Comparison of ENCODE assay signal across 10 mouse cellular contexts in the genomic region with DNA sequence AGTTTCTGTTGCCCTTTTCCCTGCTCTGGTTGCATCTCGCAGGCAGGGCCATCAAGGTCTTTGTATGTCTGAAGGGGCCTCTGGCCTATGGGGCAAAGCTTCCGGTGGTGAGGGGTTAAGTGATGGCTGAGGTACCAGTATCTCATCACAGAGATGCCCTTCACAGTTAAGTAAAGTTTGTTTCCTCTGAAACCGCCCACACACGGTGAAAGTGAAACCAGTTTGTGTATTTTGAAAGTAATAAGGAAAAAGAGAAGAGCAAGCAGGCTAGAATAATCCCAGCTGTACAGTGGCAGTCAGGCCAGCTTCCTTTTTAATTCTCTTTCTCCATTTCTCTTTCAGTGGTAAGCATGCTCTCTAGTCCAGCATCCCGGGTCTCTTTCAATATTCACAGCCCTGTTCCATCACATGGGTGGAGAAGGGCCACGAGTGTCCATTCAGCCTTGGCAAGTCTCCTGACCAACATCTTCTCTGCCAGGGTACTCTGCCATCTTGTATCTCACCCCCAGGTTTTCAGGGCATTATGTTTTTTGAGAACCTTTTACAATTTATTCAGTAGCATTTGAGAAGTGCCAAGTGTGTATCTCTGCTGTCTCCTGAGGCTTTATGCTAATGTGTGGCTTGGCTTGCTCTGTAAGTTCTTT. TPM values are rescaled to one million over a fixed set of nuclear protein-coding genes. Genes with fewer than 3 reads are reported as not detected.
DNase-seq lines count a peak whose midpoint lies in the region; ATAC-seq lines count a peak whose summit lies in the region.
"Had no signal": no experiment of that assay in that cellular context is flagged by ENCODE, and none has a peak within 500 bp of the region (broad histone marks: within the 10 kb centered on the region; RNA-seq: fewer than 3 reads in every experiment).

No protein-coding gene starts in this region.

- H3K27ac ChIP-seq in intestine, embryonic 15.5 days, result no peak overlapping the region
- H3K27ac ChIP-seq: hindbrain, embryonic 12.5 days had no signal

- H3K9ac ChIP-seq in intestine, embryonic 15.5 days, result no peak overlapping the region
- H3K9ac ChIP-seq: hindbrain, embryonic 12.5 days had no signal

- no peaks in the 10 kb centered on the region for H3K36me3 ChIP-seq in intestine, embryonic 15.5 days
- H3K36me3 ChIP-seq: hindbrain, embryonic 12.5 days had no signal

- no peaks in the 10 kb centered on the region for H3K27me3 ChIP-seq in intestine, embryonic 15.5 days (replicated peaks)
- H3K27me3 ChIP-seq: hindbrain, embryonic 12.5 days had no signal

- H3K4me3 ChIP-seq in intestine, embryonic 15.5 days (replicated peaks), result no peak overlapping the region
- H3K4me3 ChIP-seq: hindbrain, embryonic 12.5 days had no signal

- DNase-seq in 416B (ENCODE audit: low read depth), result peak; percentile 56
- DNase-seq in CD4-positive, CD25-positive, alpha-beta regulatory T cell, adult 2 months (ENCODE audit: low read depth, low spot score), result peak; percentile 85
- DNase-seq in natural killer cell, adult 2 months (ENCODE audit: low spot score in 2 of 2), result peak; percentile 70 to 72
- no peak for DNase-seq in frontal cortex, postnatal 36 days (ENCODE audit: low spot score in 2 of 2)
- DNase-seq in Muller cell, postnatal 12 days (ENCODE audit: inconsistent ontology term), result no peak
- no peak for DNase-seq in kidney, postnatal 14 days
- DNase-seq: adrenal gland, postnatal 10 days had no signal

- H3K9me3 ChIP-seq in intestine, embryonic 15.5 days, result no peaks in the 10 kb centered on the region
- H3K9me3 ChIP-seq: hindbrain, embryonic 12.5 days had no signal

- peaks cover 6% of the 10 kb centered on the region; the same call in 1 of the 2 replicates for H3K4me1 ChIP-seq in intestine, embryonic 15.5 days (replicated peaks)
- H3K4me1 ChIP-seq: hindbrain, embryonic 12.5 days had no signal

- H3K4me2 ChIP-seq in intestine, embryonic 15.5 days (replicated peaks), result peak overlapping the region; percentile 17; the same call in 1 of the 2 replicates
- H3K4me2 ChIP-seq: hindbrain, embryonic 12.5 days had no signal

- WGBS in intestine, embryonic 15.5 days, result 50% methylated on average over 6 of the region's 6 CpGs

- ATAC-seq in intestine, embryonic 15.5 days, result no peak

RNA-seq across cellular contexts. Expression of gene Sectm1a, which starts 2.0 kb away (rescaled TPM):
- 3.0 and 5.1 TPM in 2 replicates for polyA plus RNA-seq in intestine, embryonic 15.5 days (2015; fragmentation: Nextera tagmentation; extraction: Ambion mirVana)
- polyA plus RNA-seq: hindbrain, embryonic 12.5 days; limb, embryonic 11.5 days had no signal

RNA-seq across cellular contexts. Expression of gene Sectm1b, which starts 19.6 kb away (rescaled TPM):
- 0.73 and 0.93 TPM in 2 replicates for polyA plus RNA-seq in intestine, embryonic 15.5 days (2015; fragmentation: Nextera tagmentation; extraction: Ambion mirVana)
- polyA plus RNA-seq: hindbrain, embryonic 12.5 days; limb, embryonic 11.5 days had no signal

RNA-seq across cellular contexts. Expression of gene Tex19.2, which starts 35.5 kb away (rescaled TPM):
- polyA plus RNA-seq in intestine, embryonic 15.5 days (2015; fragmentation: Nextera tagmentation; extraction: Ambion mirVana), result not detected in 2 replicates
- polyA plus RNA-seq: hindbrain, embryonic 12.5 days; limb, embryonic 11.5 days had no signal

RNA-seq across cellular contexts. Expression of gene Cd7, which starts 43.8 kb away (rescaled TPM):
- 5.6 and 6.1 TPM in 2 replicates for polyA plus RNA-seq in intestine, embryonic 15.5 days (2015; fragmentation: Nextera tagmentation; extraction: Ambion mirVana)
- polyA plus RNA-seq: hindbrain, embryonic 12.5 days; limb, embryonic 11.5 days had no signal

Comparison
In these comparisons a context has a peak if more than half of its experiments do, and no peak if none do; other contexts are left out.
1. DNase-seq: peak in 416B (single experiment), CD4-positive, CD25-positive, alpha-beta regulatory T cell, adult 2 months (single experiment) and natural killer cell, adult 2 months (2 of 2); none in frontal cortex, postnatal 36 days (0 of 2), Muller cell, postnatal 12 days (single experiment) and kidney, postnatal 14 days (single experiment).